Mouse (Mus musculus) spleen, adult 10 weeks (tissue): ENCODE measurements around the gene Ugt1a6a. TPM values are rescaled to one million over a fixed set of nuclear protein-coding genes. Genes with fewer than 3 reads are reported as not detected.

Experiments used
- polyA plus RNA-seq: library from polyadenylated mRNA; stranded (reverse); fragments of 350-450 nt; fragmentation: Illumina TruSeq; extraction: RNeasy Lipid Tissue Mini Kit (QIAGEN cat#74804); gene quantifications from one replicate; pipeline ENCODE4 v1.2.3, GENCODE M21; 2015; ENCODE audit warnings: low replicate concordance; ENCODE audit not compliant: insufficient read depth

The Ugt1a6a gene
- 1.9 TPM for polyA plus RNA-seq

DNA sequence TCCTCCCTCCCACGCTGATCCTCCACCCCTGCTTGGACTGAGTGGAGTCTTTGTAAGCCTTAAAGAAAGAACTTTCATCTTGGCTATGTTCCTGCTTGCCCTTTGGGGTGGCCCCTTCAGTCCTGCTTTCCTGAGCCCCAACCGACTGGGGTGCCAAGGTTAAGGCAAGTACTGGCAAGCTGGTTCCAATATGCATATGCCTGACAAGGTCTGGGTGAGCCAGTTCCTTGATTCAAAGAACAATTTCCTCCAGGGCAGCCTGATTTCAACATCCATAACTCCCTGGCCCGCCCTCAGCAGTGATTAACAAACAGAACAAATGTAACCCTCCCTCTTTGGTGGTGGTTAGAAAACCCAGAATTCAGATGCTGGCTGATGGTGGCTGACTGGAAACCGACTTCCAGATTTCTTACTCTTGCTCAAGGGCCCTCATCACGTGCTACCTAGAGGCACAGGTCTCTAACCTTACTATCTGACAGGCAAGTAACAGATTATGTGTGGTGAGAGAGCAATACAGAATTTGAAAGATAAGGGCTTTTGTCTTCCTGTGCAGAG lies at the start of gene Ugt1a6a:
Ugt1a6a (plus strand) TSS at position 353 of the 555 bp plus-strand sequence.

DNA sequence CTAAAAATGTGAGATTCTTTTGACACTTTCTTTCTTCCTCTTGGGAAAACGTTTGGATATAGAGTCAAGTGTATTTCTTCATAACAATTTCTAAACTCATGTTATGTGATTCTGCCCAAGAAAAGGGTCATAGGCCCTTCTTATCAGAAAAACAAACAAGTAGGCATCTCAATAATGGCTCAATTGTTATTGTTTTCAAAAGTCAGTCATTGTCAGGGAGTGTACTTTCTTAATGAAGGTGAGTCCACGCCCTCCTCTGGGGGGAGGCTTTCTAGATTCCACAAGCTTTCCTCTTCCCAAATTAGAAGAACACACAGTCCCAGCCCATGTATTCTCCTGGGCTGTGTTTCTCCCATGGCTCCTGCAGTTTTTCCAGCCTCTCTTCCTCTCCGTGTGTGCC lies 47.1 kb upstream of the Ugt1a6a start, which contains the start of gene Ugt1a8:
Ugt1a8 (plus strand) TSS at position 301 of the 400 bp plus-strand sequence.

DNA sequence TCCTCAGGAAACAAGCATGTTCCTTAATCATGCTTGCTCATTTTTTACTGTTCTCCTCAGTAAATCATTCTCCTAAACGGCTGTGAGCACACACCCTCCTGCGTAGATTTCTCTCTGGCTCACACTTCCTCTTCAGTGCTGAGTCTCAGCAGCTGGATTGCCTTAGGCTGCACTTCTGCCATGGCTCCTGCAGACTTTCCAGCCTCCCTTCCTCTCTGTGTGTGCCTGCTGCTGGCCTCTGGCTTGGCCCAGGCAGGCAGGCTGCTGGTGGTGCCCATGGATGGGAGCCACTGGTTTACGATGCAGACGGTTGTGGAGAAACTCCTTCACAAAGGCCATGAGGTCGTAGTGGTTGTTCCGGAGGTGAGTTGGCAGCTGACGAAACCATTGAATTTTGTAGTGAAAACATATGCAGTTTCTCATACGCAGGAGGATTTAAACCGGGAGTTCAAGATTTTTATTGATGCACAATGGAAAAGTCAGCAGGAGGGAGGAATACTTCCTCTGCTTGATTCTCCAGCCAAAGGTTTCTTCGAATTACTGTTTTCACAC lies 39.6 kb upstream of the Ugt1a6a start, which contains the start of gene Ugt1a7c:
Ugt1a7c (plus strand) TSS at position 122 of the 552 bp plus-strand sequence.

DNA sequence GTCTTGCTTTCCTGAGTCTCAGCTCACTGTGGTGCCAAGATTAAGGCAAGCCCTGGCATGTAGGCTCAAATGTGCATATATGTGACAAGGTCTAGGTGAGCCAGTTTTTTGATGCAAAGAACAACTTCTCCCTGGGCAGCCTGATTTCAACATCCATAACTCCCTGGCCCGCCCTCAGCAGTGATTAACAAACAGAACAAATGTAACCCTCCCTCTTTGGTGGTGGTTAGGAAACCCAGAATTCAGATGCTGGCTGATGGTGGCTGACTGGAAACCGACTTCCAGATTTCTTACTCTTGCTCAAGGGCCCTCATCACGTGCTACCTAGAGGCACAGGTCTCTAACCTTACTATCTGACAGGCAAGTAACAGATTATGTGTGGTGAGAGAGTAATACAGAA lies 31.6 kb upstream of the Ugt1a6a start, which contains the start of gene Ugt1a6b:
Ugt1a6b (plus strand) TSS at position 234 of the 400 bp plus-strand sequence.

DNA sequence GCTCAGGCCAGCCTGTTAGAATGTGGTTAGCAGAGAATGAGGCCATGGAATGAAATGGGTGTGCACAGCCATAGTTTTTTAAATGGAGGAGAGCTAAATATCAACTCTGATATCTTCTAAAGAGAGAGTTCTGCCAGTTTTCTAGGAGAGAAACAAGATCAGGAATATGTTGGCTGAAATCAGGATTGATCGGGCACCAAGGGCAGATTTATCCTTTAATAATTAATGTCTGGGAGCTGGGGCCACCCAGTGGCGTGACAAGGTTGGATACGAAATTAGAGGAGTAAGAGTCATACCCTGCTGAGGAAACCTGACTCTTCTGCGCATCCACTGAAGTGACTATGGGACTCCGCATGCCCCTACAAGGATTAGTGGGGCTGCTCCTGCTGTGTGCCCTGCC lies 31.1 kb downstream of the Ugt1a6a start, which contains the start of gene Ugt1a5:
Ugt1a5 (plus strand) TSS at position 302 of the 400 bp plus-strand sequence.

DNA sequence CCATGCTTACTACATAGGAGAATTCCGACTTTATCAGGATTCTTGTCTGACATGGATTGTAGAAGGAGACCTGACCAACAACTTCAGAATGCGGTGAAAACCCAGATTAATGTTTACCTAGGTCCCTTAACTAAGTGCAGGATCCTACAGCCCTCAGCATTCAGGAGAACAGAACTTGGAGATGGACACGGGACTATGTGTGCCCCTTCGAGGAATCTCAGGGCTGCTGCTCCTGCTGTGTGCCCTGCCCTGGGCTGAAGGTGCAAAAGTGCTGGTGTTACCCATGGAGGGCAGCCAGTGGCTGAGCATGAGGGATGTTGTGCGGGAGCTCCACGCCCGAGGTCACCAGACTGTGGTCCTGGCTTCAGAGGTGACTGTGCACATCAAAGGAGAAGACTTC lies 65.8 kb downstream of the Ugt1a6a start, which contains the start of gene Ugt1a2:
Ugt1a2 (plus strand) TSS at position 146 of the 400 bp plus-strand sequence.

DNA sequence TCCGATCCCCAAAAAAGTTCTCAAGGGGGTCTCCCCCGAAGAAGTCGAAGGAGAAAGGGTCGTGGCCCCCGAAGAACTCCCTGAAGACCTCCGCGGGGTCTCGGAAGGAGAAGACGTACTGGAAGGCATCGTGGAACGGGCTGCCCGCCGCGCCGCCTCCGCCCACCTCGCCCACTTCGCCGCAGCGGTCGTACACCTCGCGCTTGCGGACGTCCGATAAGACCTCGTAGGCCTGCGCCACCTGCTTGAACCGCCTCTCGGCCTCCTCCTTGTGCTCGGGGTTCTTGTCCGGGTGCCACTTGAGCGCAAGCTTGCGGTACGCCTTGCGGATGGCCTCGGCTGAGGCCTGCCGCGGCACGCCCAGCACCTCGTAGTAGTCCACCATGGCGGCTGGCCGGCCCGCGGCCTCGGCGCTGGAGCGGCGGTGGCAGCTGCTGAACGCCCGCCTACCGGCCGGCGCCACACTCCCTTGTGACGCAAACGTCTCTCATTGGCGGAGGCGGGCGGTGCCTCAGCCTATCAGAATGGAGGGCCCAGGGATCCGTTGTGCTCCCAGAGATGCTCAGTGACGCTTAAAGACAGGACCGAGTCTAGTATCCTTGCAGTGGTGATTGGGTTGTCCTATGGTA lies 70.8 kb downstream of the Ugt1a6a start, which contains the start of gene Dnajb3:
Dnajb3 (minus strand) TSS at position 489 of the 629 bp plus-strand sequence.

DNA sequence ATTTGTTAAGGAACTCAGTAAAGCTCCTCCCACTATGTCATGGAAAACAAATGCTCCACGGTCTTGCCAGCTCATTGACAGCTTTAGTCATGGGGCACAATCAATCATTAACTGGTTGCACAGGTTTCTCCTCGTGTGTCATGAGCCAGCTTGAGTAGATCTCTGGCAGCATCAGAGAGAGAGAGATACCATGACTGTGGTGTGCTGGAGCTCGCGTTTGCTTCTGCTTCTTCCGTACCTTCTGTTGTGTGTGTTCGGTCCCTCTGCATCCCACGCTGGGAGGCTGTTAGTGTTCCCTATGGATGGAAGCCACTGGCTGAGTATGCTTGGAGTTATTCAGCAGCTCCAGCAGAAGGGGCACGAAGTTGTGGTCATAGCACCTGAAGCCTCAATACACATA lies 77.2 kb downstream of the Ugt1a6a start, which contains the start of gene Ugt1a1:
Ugt1a1 (plus strand) TSS at position 148 of the 400 bp plus-strand sequence.

DNA sequence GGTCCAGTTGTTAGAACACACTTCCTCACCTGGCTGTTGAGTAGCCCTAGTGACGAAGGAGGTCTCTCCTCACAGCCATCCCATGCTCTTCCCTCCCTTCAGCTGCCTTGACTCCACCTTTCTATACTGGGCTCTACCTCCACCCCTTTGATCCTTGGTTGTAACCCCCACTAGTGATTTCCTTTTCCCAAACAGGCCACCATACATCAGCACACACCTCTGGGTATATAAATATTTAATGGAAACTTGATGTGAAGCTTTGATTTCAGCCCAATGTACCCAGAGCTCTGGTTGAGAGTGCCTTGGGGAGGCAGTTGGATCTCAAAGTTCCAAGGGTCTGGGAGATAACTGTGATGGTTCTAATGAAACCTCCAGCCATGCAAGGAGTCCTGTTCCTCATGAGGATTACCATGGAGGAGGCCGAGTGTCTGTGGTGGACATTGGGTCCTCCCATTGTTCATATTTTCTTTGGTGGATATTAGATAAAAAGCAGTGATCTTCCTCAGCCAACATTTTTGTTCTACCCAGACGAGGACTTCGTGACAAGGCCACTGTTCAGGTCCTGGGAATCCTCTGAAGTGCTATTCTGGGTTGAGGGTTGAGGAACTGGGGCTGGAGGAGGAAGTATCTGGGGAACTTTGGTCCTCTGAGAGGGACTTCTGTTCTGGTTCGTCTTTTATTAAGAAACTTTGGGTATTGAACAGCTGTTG lies 92.2 kb downstream of the Ugt1a6a start, which contains the start of gene Mroh2a:
Mroh2a (plus strand) TSS at position 317 of the 710 bp plus-strand sequence.

Other genes starting within 250 kb of the Ugt1a6a start
- gene Usp40, start 126.3 kb upstream of the Ugt1a6a start, polyA plus RNA-seq: 18.5 TPM
- not detected for gene Ugt1a10, start 79.4 kb upstream of the Ugt1a6a start, polyA plus RNA-seq
- gene Ugt1a9, start 64.0 kb upstream of the Ugt1a6a start, polyA plus RNA-seq: not detected
- gene Ugt1a8, start 47.0 kb upstream of the Ugt1a6a start, polyA plus RNA-seq: not detected
- gene Ugt1a7c, start 39.7 kb upstream of the Ugt1a6a start, polyA plus RNA-seq: 6.8 TPM
- 0.46 TPM for gene Ugt1a6b, start 31.6 kb upstream of the Ugt1a6a start, polyA plus RNA-seq
- 0.15 TPM for gene Ugt1a5, start 31.2 kb downstream of the Ugt1a6a start, polyA plus RNA-seq
- gene Ugt1a2, start 65.8 kb downstream of the Ugt1a6a start, polyA plus RNA-seq: 0.15 TPM
- gene Dnajb3, start 71.0 kb downstream of the Ugt1a6a start, polyA plus RNA-seq: 1.2 TPM
- 0.14 TPM for gene Ugt1a1, start 77.2 kb downstream of the Ugt1a6a start, polyA plus RNA-seq
- gene Mroh2a, start 92.2 kb downstream of the Ugt1a6a start, polyA plus RNA-seq: 0.28 TPM
- gene Hjurp, start 142.8 kb downstream of the Ugt1a6a start, polyA plus RNA-seq: 98.6 TPM
- not detected for gene Trpm8, start 142.9 kb downstream of the Ugt1a6a start, polyA plus RNA-seq